Mouse (Mus musculus): ENCODE results near the gene Fan1.

Fan1 gene

DNA sequence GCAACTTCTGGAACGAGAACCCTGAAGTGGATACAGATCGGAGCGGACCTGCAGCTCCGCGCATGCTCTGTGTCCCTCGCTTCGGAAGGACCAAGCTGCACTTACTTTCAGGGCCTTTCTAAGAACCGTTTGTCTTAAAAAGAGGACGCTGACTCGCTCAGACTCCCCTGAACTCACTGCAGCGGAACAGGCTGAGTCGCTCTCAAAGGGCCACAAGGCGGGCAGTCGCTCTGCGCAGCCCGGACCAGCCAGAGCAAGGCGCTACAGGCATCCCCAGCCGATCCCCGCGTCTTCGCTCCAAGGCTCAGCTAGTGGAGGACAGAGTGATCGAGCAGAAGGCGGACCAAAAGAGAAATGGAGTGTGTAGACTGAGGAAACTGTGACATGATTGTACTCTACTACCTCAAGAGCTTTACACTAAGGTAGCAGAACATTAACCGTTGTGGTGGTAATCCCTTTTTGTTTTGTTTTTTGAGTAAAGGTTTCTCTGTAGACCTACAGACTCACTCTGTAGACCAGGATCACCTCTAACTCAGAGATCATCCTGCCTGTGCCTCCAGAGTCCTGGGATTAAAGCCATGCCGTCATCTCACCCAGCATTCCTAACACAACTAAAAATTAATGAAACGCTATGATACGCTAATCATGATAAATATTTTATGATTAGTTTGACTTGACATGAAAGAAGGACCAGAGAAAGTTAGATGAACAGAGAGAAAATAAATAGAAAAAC is at the start of gene Fan1:
Gene Fan1 (minus strand): TSS at position 266 of the 733 bp plus-strand sequence.
- DNase-seq (ENCODE audit: low read depth), result peak; percentile 84

DNA sequence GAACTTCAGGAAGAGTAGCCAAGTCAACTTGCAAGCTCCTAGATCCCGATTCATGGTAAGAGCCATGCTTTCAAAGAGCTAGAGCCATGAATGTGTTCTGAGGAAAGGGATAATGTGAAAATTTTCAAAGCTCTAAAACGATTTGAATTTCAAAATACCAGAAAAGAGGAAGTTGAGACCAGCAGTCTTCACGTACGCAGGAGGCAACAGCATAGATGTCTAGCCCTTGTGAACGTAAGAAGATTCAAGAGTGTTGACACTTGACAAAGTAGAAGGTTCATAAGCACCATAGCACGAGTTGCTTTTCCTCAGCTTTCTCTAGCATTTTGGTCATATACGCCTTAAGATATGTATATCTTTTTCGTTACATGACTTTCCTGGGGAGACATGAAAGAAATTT is 30.1 kb upstream of the Fan1 start:
- DNase-seq (ENCODE audit: low read depth), result no peak

- no peak for DNase-seq (ENCODE audit: low read depth)
These were observed 28.6 kb upstream of the Fan1 start for GRCm38 (mm10) chr7:64402452-64402851.

DNA sequence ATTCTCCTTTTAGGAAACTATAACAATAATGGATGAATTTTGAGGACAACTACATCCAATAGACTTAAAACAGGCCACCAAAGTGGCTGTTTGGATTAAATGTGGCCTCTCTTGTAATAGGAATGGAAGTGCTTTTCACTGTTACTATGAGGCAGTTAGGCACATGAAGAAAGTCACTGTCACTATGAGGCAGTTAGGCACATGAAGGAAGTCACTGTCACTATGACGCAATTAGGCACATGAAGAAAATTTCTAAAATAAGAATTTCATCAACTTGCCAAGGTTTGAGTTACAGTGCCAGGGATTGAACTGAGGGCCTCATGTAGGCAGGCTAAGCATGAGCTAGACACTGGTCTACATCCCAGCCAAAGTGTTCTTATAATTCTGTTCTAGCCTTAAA is 26.8 kb upstream of the Fan1 start:
- DNase-seq (ENCODE audit: low read depth), result peak; percentile 48

DNA sequence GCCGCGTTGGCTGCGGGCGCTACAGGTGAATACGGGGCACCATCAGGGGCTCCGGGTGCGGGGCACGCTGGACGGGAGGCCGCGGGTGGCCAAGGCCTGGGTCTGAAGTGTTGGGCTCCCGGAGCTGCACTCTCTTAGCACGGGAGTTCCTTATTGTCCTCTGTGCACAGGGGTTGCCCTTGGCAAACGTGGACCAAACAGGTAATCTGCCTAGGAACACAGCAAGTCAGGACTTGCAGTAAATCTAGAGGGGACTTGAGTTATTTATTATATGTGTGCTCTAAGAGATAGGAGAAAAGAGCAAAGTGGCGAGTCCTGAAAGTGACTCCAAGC is 18.9 kb upstream of the Fan1 start:
- DNase-seq (ENCODE audit: low read depth), result no peak

DNA sequence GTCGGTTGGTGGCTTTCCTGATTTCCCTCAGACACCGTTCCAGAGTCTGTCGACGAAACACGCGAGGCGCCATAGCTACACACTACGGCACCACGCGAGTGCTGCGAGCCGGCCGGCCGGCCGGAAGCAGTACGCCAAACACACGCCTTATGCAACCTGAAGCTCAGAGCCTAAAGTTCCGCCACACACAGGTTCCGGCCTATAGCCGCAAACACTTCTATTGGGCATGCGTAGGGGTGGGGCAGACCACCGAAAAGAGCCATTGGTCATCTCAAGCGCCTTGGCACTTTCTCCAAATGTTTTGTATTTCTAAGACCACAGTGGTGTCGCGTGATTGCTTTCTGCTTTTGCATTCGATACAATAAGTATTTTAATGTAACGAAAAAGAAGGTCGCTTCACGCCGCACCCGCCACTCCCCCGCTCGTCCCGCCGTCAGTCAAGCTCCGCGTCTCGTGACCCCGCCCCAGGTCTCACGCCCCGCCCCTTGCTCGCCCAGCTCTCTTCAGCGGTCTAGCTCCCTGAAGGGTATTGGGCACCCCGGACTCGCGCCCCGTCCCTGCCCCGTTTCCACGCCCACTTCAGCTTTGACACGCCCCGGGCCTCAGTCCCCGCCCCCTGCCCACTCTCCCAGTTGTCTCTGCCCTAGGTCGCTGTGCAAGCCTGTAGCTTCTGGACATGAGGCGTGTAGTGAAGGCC is 18.4 kb upstream of the Fan1 start, which contains the start of the genes Mphosph10 and Mcee:
Gene Mphosph10 (minus strand): TSS at position 147 of the 697 bp plus-strand sequence.
Gene Mcee (plus strand): TSS at position 486 of the 697 bp plus-strand sequence.
- peak; percentile 97 for DNase-seq (ENCODE audit: low read depth)

- peak; percentile 29 for DNase-seq (ENCODE audit: low read depth)
These were observed 17.6 kb upstream of the Fan1 start for GRCm38 (mm10) chr7:64391479-64391878.

- DNase-seq (ENCODE audit: low read depth), result peak; percentile 38
These were observed 607 bp downstream of the Fan1 start for GRCm38 (mm10) chr7:64373147-64373829.

DNA sequence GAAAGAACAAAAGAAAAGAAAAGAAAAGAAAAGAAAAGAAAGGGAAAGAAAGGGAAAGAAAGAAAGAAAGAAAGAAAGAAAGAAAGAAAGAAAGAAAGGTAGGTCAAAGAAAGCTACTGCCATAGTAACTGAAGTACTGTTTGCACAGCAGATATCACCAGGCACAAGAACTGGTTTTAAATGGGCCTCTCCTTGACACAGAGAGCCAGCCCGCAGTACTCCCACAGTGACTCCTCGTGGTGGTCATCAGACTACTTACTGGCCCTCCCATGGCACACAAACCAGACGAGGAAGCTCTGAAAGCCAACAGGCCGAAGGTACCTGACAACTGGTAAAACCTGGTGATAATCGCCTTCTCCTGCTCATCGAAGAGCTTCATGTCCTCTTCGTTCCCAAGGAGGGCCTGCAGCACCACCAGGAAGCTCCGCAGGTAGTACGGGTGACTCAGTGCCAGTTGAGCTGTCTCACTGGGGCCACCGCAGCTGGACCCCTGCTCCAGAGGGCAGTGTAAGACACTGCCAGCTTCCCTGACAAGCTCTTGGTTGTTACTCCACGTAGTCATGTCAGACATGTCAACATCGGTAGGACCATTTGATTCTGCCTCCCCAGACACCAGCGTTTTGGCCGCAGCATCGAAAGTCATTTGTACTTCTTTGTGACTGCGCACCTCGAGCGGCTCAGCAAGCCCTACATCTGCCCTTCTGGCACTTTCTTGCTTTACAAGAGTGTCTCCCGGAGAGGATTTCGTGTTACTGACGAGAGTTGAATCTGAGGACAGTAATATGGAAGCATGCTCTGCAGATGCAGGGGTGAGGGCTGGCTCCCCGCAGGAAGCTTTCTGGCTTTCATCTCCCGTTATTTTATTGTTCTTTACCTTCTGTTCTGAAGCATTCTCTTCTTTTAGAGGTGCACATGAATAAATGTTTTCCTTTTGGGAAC is 1.7 kb downstream of the Fan1 start:
- DNase-seq (ENCODE audit: low read depth), result no peak

GRCm38 (mm10) chr7:64369841-64370240 is 4.1 kb downstream of the Fan1 start:
- DNase-seq (ENCODE audit: low read depth), result no peak

DNA sequence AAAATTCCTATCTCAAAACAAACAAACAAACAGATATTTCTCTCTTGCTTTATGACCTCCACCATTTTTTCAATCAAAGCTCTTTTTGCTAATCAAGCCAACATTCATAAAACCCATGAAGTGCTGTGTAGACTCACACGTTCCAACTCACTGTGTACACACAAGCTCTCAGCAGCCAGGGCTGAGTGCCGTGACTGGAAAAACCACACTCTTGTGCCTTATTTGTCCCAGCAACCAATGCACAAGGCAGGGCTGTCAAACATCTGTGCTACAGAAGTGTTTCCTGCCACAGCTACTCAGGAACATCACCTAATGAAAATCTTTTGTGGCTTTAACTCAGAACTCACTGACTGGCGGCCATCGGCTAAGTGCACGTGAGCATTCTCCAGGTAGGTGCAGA is 8.0 kb downstream of the Fan1 start:
- DNase-seq (ENCODE audit: low read depth), result no peak

- DNase-seq (ENCODE audit: low read depth), result no peak
These were observed 13.3 kb downstream of the Fan1 start for GRCm38 (mm10) chr7:64360586-64360945.

GRCm38 (mm10) chr7:64359943-64360585 is 13.8 kb downstream of the Fan1 start:
- DNase-seq (ENCODE audit: low read depth), result no peak

DNA sequence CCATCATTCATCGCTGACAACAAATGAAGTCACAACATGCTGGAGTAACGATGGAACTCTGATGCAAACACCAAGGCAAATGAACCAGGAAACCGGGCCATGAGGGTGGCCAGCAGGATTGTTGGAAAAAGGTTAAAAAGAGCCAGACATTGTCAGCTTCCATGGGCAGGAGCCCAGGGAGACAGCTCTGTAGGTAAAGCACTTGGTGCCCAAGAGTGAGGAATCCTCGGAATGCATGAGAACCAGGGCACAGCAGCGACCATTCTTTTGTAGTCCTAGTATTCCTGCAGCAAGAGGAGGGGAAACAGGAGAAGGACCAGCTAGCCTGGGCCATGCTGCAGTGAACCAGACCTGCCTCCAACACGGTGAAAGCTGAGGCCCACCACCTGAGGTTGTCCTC is 15.2 kb downstream of the Fan1 start:
- DNase-seq (ENCODE audit: low read depth), result no peak

DNA sequence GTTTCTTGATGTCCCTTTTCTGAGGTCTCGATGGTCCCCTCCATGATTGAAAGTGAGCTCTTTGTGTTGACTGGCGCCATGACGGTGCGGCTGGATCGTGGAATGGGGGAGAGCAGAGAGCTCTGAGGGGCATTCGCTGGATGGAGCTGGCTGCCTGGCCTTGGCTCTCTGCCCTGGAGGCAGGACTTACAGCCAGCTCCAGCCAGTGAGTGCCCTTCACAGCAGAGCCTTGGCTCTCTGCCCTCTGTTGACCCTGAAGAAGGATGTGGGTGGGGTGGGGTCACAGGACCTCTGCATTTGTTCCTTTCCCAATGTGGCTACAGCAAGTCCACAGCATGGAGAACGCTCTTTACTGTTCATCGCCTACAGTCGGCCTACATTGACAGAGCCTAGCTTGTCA is 16.5 kb downstream of the Fan1 start:
- peak; percentile 37 for DNase-seq (ENCODE audit: low read depth)

DNA sequence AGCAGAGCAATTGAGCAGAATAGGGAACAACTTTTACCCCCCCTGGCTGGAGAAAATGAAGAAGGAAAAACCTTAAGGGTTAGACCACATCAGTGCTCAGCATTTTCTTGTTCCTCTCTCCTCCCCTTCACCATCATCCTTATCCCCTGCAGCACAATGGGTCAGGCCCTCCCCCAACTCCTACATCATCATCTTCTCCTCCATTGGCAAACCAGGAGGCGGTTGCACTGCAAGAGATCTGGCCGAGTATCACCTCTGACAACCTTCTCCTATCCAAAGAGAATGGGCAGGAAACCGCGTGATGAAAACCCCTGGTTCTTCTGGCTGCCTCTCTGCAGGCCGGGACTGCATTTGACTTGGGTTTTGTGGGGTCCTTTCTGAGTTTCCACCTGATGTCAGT is 17.2 kb downstream of the Fan1 start:
- DNase-seq (ENCODE audit: low read depth), result no peak

- DNase-seq (ENCODE audit: low read depth), result no peak
These were observed 19.7 kb downstream of the Fan1 start for GRCm38 (mm10) chr7:64354206-64354605.

GRCm38 (mm10) chr7:64351087-64351486 is 22.8 kb downstream of the Fan1 start:
- no peak for DNase-seq (ENCODE audit: low read depth)

GRCm38 (mm10) chr7:64349147-64349861 is 24.6 kb downstream of the Fan1 start:
- peak; percentile 56 for DNase-seq (ENCODE audit: low read depth)

- no peak for DNase-seq (ENCODE audit: low read depth)
These were observed 26.1 kb downstream of the Fan1 start for GRCm38 (mm10) chr7:64347813-64348212.

DNA sequence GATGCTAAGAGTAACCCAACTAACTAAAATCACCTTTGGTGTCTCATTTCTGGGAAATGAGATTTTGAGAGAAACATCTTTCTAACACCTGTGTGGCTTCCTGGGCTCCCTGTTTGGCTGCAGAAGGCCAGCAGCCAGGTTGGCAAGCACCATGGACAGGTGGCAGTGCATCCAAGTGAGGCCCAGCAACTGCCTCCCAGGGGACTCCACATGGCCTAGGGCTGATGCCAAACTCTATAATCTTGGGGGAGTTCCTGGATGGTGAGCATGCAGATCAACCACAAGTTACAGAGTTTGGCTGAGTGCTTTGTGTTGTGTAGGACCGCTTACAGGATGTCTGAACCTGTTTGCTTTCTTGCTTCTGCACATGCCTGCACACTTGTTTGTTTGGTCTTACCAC is 41.2 kb downstream of the Fan1 start:
- no peak for DNase-seq (ENCODE audit: low read depth)

Data from 416B (cell line).